Mouse (Mus musculus): ENCODE measurements around the gene Etl4.

- TF ChIP-seq CTCF (IDR thresholded peaks at IDR 0.05; ENCODE audit: control insufficient read depth, insufficient read depth, low read length) (no peak), POLR2A (IDR thresholded peaks at IDR 0.05; ENCODE audit: borderline replicate concordance, control insufficient read depth, low read depth, low read length) (no peak)
These were observed 849.6 kb downstream of the Etl4 start for GRCm38 (mm10) chr2:20759045-20759662.

Data from bone marrow, adult 2 months (tissue).